Mouse (Mus musculus): ENCODE measurements around the gene Sdhb.
A peak's percentile ranks its signal among the peaks of the same experiment; 100 is the strongest.

Sdhb gene

DNA sequence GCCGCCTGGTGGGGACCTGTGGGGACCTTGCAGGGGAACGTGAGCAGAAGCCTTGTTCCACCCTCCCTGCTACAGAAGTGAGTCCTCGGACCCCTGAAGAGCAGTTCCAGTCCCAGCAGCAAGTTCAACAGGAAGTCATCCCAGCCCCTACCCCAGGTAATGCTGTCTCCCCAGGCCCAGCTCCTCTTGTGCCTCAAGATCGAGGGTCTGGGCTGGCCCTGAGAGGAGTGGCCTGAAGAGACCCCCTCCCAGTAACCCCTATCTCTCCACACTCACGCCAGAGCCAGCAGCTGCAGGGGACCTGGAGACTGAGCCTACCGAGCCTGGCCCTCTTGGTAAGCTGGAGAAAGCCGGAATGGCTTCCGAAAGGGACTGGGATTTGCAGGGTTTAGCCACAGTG, 53.1 kb downstream of the Sdhb start:
- DNase-seq (ENCODE audit: low spot score in 2 of 2) = no peak

DNA sequence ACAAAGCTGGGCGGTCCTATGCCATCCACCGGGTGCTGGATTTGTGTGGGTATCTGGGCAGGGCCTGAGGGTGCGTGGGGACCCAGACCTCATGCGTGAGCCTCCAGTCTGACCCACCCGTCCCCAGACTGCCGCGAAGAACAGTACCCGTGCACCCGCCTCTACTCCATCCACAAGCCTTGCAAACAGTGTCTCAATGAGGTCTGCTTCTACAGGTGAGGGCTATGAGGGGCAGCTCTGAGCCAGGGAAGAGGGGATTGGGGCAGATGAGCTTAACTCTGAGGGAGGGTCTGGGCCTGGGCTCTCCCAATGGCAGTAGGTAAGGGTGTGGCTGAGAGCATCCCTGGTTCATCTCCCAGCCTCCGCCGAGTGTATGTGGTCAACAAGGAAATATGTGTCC, 53.9 kb downstream of the Sdhb start:
- DNase-seq (ENCODE audit: low spot score in 2 of 2) = no peak

DNA sequence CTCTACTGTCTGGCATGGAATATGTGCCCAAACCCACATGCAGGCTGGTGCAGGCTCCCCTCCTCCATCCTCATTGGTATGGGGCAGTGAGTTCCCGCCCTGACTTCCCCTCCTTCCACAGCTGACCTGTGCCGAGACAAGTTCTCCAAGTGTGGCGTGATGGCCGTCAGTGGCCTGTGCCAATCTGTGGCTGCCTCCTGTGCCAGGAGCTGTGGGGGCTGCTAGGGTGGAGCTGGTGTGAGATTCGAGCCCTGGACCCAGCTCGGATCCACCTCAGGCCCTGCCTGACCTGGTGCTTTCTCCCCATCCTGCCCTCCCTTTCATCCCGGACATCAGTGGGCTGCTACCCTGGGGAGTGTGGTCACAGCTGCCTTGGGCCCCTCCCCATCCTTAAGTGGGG, 54.4 kb downstream of the Sdhb start:
- DNase-seq (ENCODE audit: low spot score in 2 of 2) = no peak

DNA sequence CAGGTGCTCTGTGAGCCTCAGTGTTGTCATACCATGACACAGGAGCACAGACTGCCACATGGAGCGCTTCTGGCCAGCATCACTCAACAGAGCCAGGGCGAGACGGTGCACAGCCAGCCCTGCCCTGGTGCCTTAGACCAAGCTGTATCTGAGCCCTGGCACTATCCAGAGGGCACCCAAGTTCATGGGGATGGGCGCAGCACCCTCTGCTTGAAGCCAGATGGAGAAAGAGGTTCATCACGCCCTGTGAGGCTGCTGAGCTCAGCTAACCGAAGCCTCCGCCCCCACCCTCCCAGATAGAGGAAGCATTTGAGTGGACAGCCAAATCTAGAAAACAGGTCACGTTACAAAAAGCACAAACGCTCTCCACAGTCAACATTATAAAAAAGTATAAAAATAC, 55.3 kb downstream of the Sdhb start:
- DNase-seq (ENCODE audit: low spot score in 2 of 2) = peak; percentile 50 to 70

GRCm38 (mm10) chr4:141017657-141018436, 56.8 kb downstream of the Sdhb start:
- peak in 1 of 2 experiments; percentile 38 for DNase-seq (ENCODE audit: low spot score in 2 of 2)

DNA sequence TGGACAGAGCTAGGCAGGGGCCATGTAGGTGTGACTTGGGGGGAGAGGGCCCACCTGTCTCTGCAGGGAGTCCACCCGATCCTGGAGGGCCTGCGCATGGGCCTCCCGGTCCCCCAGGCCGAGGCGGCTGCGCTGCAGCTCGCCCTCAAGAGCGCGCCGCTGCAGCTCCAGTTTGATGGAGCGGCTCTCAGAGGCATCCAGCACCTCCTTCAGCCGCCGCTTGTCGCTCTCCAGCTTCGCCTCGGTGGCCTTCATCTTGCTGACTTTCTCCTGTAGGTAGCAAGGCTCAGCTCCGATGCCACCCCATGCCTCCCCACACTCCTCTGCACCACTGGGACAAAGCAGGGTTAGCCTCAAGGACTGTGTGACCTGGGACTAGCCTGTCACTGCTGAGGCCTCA, 59.2 kb downstream of the Sdhb start:
- no peak for DNase-seq (ENCODE audit: low spot score in 2 of 2)

- DNase-seq (ENCODE audit: low spot score in 2 of 2) = peak; percentile 76
Measured at GRCm38 (mm10) chr4:141020811-141021613, 60.0 kb downstream of the Sdhb start.

DNA sequence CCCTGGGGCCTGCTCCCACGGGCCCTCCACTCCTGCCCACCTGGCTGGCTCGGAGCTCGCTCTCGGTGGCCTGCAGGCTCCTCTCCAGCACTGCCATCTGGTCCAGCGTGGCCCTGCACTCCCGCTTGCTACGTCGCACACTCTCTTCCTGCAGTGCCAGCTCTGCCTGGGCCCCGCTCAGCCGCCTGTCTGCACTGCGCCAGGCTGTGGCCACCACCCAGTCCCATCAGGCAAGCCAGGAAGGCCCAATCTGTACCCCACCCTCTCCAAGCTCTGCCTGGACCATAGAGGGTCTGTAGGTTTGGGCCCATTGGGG, 60.6 kb downstream of the Sdhb start:
- no peak for DNase-seq (ENCODE audit: low spot score in 2 of 2)

GRCm38 (mm10) chr4:141024052-141024451, 63.0 kb downstream of the Sdhb start:
- no peak for DNase-seq (ENCODE audit: low spot score in 2 of 2)

DNA sequence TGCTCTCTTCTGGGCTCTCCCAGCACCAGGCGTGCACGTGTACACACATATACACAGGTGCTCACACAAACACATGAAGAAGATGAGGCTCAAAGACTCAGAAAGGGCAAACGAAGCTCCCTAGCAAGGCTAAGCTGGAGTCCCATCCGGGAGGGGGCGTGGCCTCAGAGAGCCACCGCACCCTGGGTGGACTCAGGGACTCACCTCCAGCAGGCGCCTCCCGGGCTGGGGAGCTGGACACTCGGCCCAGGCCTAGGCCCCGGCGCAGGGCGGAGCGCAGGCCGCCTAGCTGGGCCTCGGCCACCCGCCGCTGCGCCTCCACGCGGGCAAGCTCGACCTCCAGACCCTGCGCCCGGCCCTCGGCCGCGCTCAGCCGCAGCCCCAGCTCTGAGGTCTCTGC, 64.0 kb downstream of the Sdhb start:
- no peak for DNase-seq (ENCODE audit: low spot score in 2 of 2)

Measured in right cerebral cortex, postnatal 10 days (tissue).